Mouse (Mus musculus): Measurements from ENCODE around the gene Eif2a. TPM values are rescaled to one million over a fixed set of nuclear protein-coding genes. Genes with fewer than 3 reads are reported as not detected.
"Not testable (repeated sequence)": the region's sequence is repeated elsewhere in the genome, so short reads cannot be mapped to it uniquely, and the experiment has no call there.

Eif2a gene
- total RNA-seq, 1 experiment from 2014 or later: 45.7 TPM

GRCm38 (mm10) chr3:58520286-58520685, 5.3 kb upstream of the Eif2a start:
- no peak for DNase-seq

DNA sequence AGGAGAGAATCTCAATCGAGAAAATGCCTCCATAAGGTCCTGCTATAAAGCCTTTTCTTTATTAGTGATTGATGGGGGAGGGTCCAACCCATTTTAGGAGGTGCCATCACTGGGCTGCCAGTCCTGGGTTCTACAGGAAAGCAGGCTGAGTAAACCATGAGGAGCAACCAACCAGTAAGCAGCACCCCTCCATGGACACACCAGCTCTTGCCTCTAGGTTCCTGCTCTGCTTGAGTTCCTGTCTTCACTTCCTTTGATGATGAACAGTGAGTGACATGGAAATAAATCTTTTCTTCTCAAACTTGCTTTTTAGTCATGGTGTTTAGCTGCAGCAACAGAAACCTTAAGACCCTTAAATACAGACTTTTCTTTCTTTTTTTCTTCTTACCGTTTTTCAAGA, 4.3 kb upstream of the Eif2a start:
- DNase-seq: no peak

- DNase-seq: no peak
Measured at GRCm38 (mm10) chr3:58523386-58523785, 2.2 kb upstream of the Eif2a start.

DNA sequence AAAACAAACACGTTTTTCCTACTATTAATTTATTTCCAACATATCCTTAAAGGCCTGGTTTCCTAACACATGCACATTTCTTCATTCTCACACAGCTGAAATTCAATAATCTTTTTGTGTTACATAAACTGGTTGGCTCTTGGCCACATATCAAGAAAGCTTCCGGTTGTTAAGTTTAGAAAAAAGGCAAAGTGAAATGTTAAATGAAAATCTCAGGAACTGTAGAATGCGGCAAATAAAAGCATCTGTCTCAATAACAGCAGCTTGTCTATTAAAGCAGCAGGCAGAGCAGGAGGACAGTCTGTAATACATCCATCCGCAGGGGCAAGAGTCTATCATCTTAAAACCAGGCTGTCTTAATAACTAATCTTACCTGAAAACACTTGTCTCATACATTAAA, 1.4 kb upstream of the Eif2a start:
- no peak for DNase-seq

GRCm38 (mm10) chr3:58525166-58525565, 455 bp upstream of the Eif2a start:
- DNase-seq: no peak

DNA sequence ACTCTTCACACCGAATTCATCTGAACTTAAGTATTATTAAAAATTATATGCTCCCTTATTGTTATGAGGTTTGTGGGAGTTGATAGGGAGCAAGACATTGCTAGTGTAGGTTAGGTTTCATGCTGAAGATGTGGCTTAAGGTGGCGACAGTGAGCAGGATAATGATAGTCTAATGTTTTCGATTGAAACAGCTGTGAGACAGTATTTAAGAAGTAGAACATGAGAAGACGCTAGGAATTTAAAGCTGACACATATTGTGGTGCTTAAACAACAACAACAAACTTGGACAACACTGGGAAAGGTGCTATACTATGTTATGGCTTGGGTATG, 752 bp downstream of the Eif2a start:
- no peak for DNase-seq

DNA sequence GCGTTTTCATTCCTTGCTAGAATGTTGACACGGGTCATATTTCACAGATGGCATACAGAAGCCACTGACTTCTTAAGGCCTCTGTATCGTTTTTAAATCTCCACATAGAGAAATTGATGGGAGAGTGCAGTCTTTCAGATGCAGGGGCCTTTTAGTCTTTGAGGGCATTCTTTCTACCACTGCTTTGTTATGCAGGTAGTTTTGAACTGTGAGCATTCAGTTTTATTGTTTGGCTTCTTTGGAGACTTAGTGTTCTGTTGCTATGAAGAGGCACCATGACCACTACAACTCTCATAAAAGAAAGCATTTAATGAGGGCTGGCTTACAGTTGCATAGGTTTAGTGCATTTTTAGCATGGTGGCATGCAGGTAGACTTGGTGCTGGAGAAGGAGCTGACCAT, 11.0 kb downstream of the Eif2a start:
- DNase-seq: no peak

GRCm38 (mm10) chr3:58552001-58552811, 26.6 kb downstream of the Eif2a start:
- no peak for DNase-seq

- no peak for DNase-seq
Measured at GRCm38 (mm10) chr3:58556649-58557048, 31.0 kb downstream of the Eif2a start.

- DNase-seq: no peak
Measured at GRCm38 (mm10) chr3:58559887-58560286, 34.3 kb downstream of the Eif2a start.

- DNase-seq: no peak
Measured at GRCm38 (mm10) chr3:58561437-58561836, 35.8 kb downstream of the Eif2a start.

GRCm38 (mm10) chr3:58570821-58571220, 45.2 kb downstream of the Eif2a start:
- DNase-seq: no peak

DNA sequence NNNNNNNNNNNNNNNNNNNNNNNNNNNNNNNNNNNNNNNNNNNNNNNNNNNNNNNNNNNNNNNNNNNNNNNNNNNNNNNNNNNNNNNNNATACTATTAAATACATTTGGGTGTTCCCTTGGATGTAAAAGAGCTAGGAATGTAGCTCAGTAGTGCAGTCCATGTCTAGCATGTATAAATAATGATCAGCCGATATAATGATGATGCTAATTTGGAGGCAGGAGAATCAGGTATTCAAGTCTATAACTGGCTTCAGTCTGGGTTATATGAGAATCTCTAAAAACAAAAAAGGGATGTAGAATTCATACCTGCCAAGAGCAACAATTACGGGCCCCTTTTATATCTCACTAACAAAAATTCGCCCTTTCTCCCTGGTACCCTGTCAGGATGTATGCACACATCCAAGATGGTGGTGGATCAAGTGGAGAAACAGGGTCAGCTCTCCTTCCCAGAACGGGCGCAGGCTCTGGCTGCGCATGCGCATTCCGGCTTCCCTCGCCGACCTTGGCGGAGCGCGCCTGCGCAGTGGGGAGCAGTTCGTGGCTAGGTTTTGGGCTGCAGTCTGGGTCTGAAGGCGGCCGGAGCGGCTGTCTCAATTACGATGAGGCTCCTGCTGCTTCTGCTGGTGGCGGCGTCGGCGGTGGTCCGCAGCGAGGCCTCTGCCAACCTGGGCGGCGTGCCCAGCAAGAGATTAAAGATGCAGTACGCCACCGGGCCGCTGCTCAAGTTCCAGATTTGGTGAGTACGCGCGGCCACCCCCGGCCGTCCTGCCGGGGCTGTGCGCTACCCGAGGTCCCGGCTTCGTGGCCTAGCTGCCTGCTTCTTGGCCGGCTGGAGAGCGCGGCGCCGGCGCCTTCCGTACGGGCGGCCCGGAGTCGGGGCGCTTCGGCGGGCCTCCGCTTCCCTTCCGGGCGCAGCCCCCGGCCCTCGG, 50.8 kb downstream of the Eif2a start, which contains the start of gene Selenot:
Selenot (plus strand) TSS at position 500 of the 930 bp plus-strand sequence.
- peak; percentile 98 for DNase-seq

DNA sequence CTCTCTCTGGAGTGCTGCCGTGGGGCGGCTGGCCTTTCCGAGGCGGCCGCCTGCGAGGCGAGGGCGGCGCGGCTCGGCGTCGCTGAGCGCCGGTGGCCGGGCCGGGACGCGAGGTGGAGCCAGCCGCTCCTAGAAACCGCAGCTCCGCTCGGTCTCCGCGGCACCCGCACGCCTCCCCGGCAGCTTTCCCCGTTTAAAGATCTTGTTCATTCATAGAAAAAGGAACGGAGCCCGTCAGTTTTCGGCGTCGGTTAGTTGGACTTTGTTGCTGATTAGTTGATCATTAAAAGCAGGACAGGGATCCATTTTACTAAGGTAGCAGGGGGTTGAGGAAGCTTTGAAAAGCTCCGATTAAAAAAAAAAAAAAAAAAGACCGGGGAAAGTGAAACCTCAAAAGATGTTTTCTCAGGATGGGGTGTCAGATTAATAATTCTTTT, 51.5 kb downstream of the Eif2a start:
- DNase-seq: peak; percentile 74

DNA sequence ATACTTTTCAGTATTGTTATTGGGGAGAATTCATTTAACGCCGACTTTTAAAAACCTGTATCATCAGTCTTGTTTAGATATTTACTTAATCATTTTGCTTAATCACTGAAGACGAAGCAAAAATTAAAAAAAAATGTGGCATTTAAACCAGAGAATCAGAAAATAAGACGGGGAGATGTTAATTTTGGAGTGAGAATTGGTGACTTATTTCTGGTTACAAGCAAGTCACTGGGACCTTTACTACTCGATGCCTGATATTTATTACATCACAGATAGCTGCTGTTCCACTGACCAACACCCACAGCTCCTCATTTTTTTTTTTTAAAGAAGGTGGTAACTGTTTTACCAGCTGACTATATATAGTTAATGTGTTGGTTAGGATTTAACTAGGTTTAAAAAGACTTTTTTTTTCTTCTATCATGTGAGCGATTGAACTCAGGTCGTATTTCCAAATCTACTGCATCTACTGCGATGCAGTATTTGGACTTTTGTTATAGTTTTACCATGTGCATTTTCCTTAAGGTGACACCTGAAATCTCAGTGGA, 52.0 kb downstream of the Eif2a start:
- DNase-seq: no peak

DNA sequence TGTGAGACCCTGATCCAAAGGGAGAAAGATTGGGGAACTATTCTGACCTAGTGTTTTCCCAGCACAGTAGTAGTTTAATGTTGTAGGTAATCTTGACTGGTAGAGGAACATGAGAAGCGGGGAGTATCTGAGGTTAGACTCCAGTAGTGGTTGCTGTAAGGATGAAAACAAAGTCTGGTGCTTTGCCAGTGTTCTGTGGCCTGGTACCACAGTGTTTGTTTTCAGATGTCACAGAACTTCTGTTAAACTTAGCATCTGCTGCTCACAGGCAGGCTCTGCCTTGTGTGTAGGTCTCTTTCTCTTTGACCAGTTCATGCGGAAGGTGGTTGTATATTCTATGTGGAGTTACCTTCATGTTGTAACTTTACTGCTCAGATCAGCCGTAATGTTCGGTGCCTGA, 55.9 kb downstream of the Eif2a start:
- DNase-seq: no peak

DNA sequence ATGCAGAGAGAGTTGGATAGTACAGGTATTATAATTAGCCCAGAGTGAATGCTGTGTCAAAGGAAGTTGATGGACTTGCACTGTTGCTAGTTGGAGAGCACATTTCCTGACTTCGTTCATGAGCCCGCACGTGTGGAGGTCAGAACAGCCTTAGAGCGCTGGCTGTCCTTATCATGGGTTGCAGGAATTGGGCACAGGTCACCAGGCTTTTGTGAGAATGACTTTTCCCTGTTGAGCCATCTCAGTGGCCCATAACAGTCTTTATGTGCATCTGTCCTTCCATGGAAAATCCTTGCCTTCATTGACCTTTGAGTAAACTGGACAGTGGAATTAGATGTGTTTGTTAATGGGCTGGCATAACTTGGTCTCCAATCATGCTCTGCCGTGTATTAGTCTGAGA, 56.7 kb downstream of the Eif2a start:
- DNase-seq: no peak

GRCm38 (mm10) chr3:58582788-58583426, 57.3 kb downstream of the Eif2a start:
- no peak for DNase-seq

DNA sequence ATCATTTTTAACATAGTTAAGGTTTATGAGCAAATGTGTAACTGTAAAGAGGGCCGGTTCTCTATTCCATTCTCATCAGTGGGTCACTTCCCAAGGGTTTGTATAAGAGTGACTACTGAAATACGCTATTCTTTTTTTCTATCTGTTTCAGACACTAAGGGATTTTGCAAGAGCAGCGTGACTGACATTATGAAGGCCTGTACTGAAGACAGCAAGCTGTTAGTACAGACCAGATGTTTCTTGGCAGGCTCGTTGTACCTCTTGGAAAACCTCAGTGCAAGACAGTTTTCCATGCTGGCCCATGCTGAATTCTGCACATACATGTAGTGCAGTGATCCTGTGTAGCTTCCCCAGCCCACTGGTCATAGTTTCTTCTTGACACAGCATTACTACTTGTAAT, 64.9 kb downstream of the Eif2a start:
- DNase-seq: not testable (repeated sequence)

DNA sequence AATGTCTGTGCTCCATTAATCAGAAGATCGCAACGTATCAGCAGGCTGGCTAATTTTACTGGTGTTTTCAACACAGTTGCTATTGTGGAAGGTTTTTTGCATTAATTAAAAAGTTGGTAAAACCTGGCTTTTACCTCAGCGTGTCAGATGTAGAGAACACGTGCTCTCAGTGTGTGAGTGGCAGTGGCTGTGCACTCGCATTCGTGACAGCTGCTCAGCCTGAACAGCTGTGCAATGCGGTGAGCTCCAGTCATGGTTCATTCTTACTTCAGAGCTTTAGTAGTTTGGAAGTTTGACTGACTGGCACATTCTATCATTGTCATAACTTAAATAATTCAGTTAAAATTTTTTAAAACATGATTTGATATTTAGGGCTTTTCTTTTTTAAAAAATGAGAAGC, 67.0 kb downstream of the Eif2a start:
- not testable (repeated sequence) for DNase-seq

DNA sequence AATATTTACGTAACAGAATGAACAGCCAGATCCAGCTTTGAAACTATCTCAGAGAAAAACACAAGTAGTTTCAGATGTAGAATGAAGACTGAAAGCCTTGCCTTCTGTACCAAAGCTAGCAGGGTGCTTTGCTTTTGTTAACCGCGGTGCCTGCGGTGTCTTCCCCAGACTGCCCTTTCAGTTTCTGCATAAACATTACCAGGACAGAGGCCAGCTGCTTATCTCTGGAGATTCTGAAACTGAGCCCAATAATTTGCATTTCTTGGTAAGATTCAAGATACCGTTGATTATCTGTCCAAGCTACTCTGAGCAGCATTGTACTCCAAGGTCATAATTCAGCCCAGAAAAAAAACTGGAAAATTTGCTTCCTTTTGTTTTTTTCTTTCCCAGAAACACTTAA, 68.0 kb downstream of the Eif2a start:
- DNase-seq: no peak
